Mouse (Mus musculus) right cerebral cortex, adult 18-20 months (tissue): ENCODE measurements at regions not wholly inside any gene's neighbourhood (a gene's known extent, or its start where the extent isn't known, plus 50 kb on each side); places are given as distances from the start of the nearest gene placed in this dataset.
A peak's percentile ranks its signal among the peaks of the same experiment; 100 is the strongest.

Source experiments
- DNase-seq: peaks from one replicate; pipeline ENCODE4 v3.0.0; 2022; ENCODE audit warnings: mixed read lengths

- DNase-seq: no peak
These were observed 266.1 kb upstream of the Ptger4 start for GRCm38 (mm10) chr15:5510056-5510455.

GRCm38 (mm10) chr15:5511046-5511445 lies 267.1 kb upstream of the Ptger4 start:
- DNase-seq: no peak

GRCm38 (mm10) chr15:5512546-5512945 lies 268.6 kb upstream of the Ptger4 start:
- no peak for DNase-seq

GRCm38 (mm10) chr15:5513146-5513545 lies 269.2 kb upstream of the Ptger4 start:
- DNase-seq: no peak

- DNase-seq: peak; percentile 10
These were observed 270.2 kb upstream of the Ptger4 start for GRCm38 (mm10) chr15:5514217-5514616.

GRCm38 (mm10) chr15:5517244-5517966 lies 273.4 kb upstream of the Ptger4 start:
- no peak for DNase-seq

GRCm38 (mm10) chr15:5519552-5519951 lies 275.6 kb upstream of the Ptger4 start:
- DNase-seq: no peak

GRCm38 (mm10) chr15:5519997-5520396 lies 276.0 kb upstream of the Ptger4 start:
- DNase-seq: no peak

GRCm38 (mm10) chr15:5528619-5529018 lies 284.6 kb upstream of the Ptger4 start:
- DNase-seq: no peak

- no peak for DNase-seq
These were observed 289.7 kb upstream of the Ptger4 start for GRCm38 (mm10) chr15:5533656-5534055.

- no peak for DNase-seq
These were observed 293.4 kb upstream of the Ptger4 start for GRCm38 (mm10) chr15:5537432-5537831.

- DNase-seq: no peak
These were observed 295.4 kb upstream of the Ptger4 start for GRCm38 (mm10) chr15:5539301-5539928.

GRCm38 (mm10) chr15:5554526-5554925 lies 310.5 kb upstream of the Ptger4 start:
- no peak for DNase-seq

GRCm38 (mm10) chr15:5554926-5555325 lies 310.9 kb upstream of the Ptger4 start:
- no peak for DNase-seq

GRCm38 (mm10) chr15:5555381-5556066 lies 311.5 kb upstream of the Ptger4 start:
- DNase-seq: no peak

GRCm38 (mm10) chr15:5561783-5562182 lies 317.8 kb upstream of the Ptger4 start:
- no peak for DNase-seq

- no peak for DNase-seq
These were observed 330.4 kb upstream of the Ptger4 start for GRCm38 (mm10) chr15:5574366-5574765.

GRCm38 (mm10) chr15:5579559-5579958 lies 335.6 kb upstream of the Ptger4 start:
- DNase-seq: no peak

GRCm38 (mm10) chr15:5580416-5580815 lies 336.4 kb upstream of the Ptger4 start:
- peak; percentile 2 for DNase-seq

GRCm38 (mm10) chr15:5584381-5584780 lies 340.4 kb upstream of the Ptger4 start:
- no peak for DNase-seq

- DNase-seq: no peak
These were observed 360.8 kb upstream of the Ptger4 start for GRCm38 (mm10) chr15:5604732-5605266.

GRCm38 (mm10) chr15:5607533-5607932 lies 363.5 kb upstream of the Ptger4 start:
- DNase-seq: no peak

GRCm38 (mm10) chr15:5623021-5623420 lies 379.0 kb upstream of the Ptger4 start:
- no peak for DNase-seq

- no peak for DNase-seq
These were observed 381.4 kb upstream of the Ptger4 start for GRCm38 (mm10) chr15:5625367-5625766.
